Comparison of ENCODE assay signal across 14 mouse cellular contexts in genomic region chr17:30607909-30608495, GRCm38 (mm10). TPM values are rescaled to one million over a fixed set of nuclear protein-coding genes. Genes with fewer than 3 reads are reported as not detected.
A peak's percentile ranks its signal among the peaks of the same experiment; 100 is the strongest.
DNase-seq lines count a peak whose midpoint lies in the region; ATAC-seq and TF ChIP-seq lines count a peak whose summit lies in the region.
"Had no signal": no experiment of that assay in that cellular context is flagged by ENCODE, and none has a peak within 500 bp of the region (broad histone marks: within the 10 kb centered on the region; RNA-seq: fewer than 3 reads in every experiment).

No protein-coding gene starts in this region.

- no peaks in the 10 kb centered on the region for H3K9me3 ChIP-seq in hindbrain, embryonic 12.5 days (replicated peaks)
- H3K9me3 ChIP-seq in hindbrain, embryonic 14.5 days (ENCODE audit: control insufficient read depth, low read length): no peaks in the 10 kb centered on the region
- H3K9me3 ChIP-seq in midbrain, embryonic 11.5 days (ENCODE audit: control insufficient read depth, low read length): no peaks in the 10 kb centered on the region
- no peaks in the 10 kb centered on the region for H3K9me3 ChIP-seq in midbrain, embryonic 13.5 days
- H3K9me3 ChIP-seq in embryonic facial prominence, embryonic 12.5 days: no peaks in the 10 kb centered on the region
- H3K9me3 ChIP-seq in liver, postnatal 0 days (ENCODE audit: low read length): no peaks in the 10 kb centered on the region

- WGBS in hindbrain, embryonic 12.5 days: 58% methylated on average over 8 of the region's 8 CpGs
- WGBS in hindbrain, embryonic 14.5 days: 53% methylated on average over 8 of the region's 8 CpGs
- WGBS in midbrain, embryonic 11.5 days: 66% methylated on average over 8 of the region's 8 CpGs
- WGBS in midbrain, embryonic 13.5 days: 53% methylated on average over 8 of the region's 8 CpGs
- WGBS in embryonic facial prominence, embryonic 12.5 days: 50% methylated on average over 8 of the region's 8 CpGs
- 87% methylated on average over 8 of the region's 8 CpGs for WGBS in liver, postnatal 0 days (ENCODE audit: insufficient replicate concordance)

- H3K36me3 ChIP-seq in hindbrain, embryonic 12.5 days: peaks cover 4% of the 10 kb centered on the region; the same call in 1 of the 2 replicates
- H3K36me3 ChIP-seq in hindbrain, embryonic 14.5 days (replicated peaks; ENCODE audit: control insufficient read depth, insufficient read depth): peaks cover 2% of the 10 kb centered on the region; the same call in 1 of the 2 replicates
- peaks cover 3% of the 10 kb centered on the region; the same call in 1 of the 2 replicates for H3K36me3 ChIP-seq in midbrain, embryonic 11.5 days (ENCODE audit: control insufficient read depth, insufficient read depth, low read length)
- peaks cover 8% of the 10 kb centered on the region for H3K36me3 ChIP-seq in midbrain, embryonic 13.5 days
- peaks cover 4% of the 10 kb centered on the region for H3K36me3 ChIP-seq in embryonic facial prominence, embryonic 12.5 days
- H3K36me3 ChIP-seq in liver, postnatal 0 days (replicated peaks; ENCODE audit: insufficient read depth, low read length): peaks cover 14% of the 10 kb centered on the region

- H3K27me3 ChIP-seq in hindbrain, embryonic 12.5 days: no peaks in the 10 kb centered on the region
- H3K27me3 ChIP-seq in hindbrain, embryonic 14.5 days (ENCODE audit: control insufficient read depth, insufficient read depth, low read length): no peaks in the 10 kb centered on the region
- no peaks in the 10 kb centered on the region for H3K27me3 ChIP-seq in midbrain, embryonic 11.5 days (ENCODE audit: control insufficient read depth, insufficient read depth, low read length)
- no peaks in the 10 kb centered on the region for H3K27me3 ChIP-seq in midbrain, embryonic 13.5 days
- no peaks in the 10 kb centered on the region for H3K27me3 ChIP-seq in embryonic facial prominence, embryonic 12.5 days
- no peaks in the 10 kb centered on the region for H3K27me3 ChIP-seq in liver, postnatal 0 days (ENCODE audit: insufficient read depth, low read length)

- peaks cover 29% of the 10 kb centered on the region for H3K4me1 ChIP-seq in hindbrain, embryonic 12.5 days
- 0 out of 2 replicates have a peak, but pooled peaks cover 6% of the 10 kb centered on the region for H3K4me1 ChIP-seq in hindbrain, embryonic 14.5 days (replicated peaks; ENCODE audit: control insufficient read depth, insufficient read depth, low read length)
- H3K4me1 ChIP-seq in midbrain, embryonic 11.5 days (ENCODE audit: control insufficient read depth, insufficient read depth, low read length): peaks cover 19% of the 10 kb centered on the region; the same call in 1 of the 2 replicates
- H3K4me1 ChIP-seq in midbrain, embryonic 13.5 days (replicated peaks): peaks cover 25% of the 10 kb centered on the region
- peaks cover 26% of the 10 kb centered on the region for H3K4me1 ChIP-seq in embryonic facial prominence, embryonic 12.5 days
- peaks cover 41% of the 10 kb centered on the region for H3K4me1 ChIP-seq in liver, postnatal 0 days (ENCODE audit: insufficient read depth)

- H3K27ac ChIP-seq in hindbrain, embryonic 12.5 days: 0 out of 2 replicates have a peak overlapping the region, but pooled peaks have one; percentile 0
- H3K27ac ChIP-seq in hindbrain, embryonic 14.5 days: no peak overlapping the region
- H3K27ac ChIP-seq in midbrain, embryonic 11.5 days (ENCODE audit: low read depth, low read length): no peak overlapping the region
- H3K27ac ChIP-seq in midbrain, embryonic 13.5 days: no peak overlapping the region
- H3K27ac ChIP-seq in embryonic facial prominence, embryonic 12.5 days: 0 out of 2 replicates have a peak overlapping the region, but pooled peaks have one; percentile 23
- 0 out of 2 replicates have a peak overlapping the region, but pooled peaks have one; percentile 41 for H3K27ac ChIP-seq in liver, postnatal 0 days (ENCODE audit: low read depth)

- H3K4me3 ChIP-seq in hindbrain, embryonic 12.5 days: no peak overlapping the region
- H3K4me3 ChIP-seq in hindbrain, embryonic 14.5 days (replicated peaks; ENCODE audit: low read length): no peak overlapping the region
- no peak overlapping the region for H3K4me3 ChIP-seq in midbrain, embryonic 11.5 days (ENCODE audit: low read depth, low read length)
- no peak overlapping the region for H3K4me3 ChIP-seq in midbrain, embryonic 13.5 days (replicated peaks)
- no peak overlapping the region for H3K4me3 ChIP-seq in embryonic facial prominence, embryonic 12.5 days
- no peak overlapping the region for H3K4me3 ChIP-seq in liver, postnatal 0 days (ENCODE audit: low read depth, low read length)

- no peak overlapping the region for H3K4me2 ChIP-seq in hindbrain, embryonic 12.5 days (replicated peaks)
- H3K4me2 ChIP-seq in hindbrain, embryonic 14.5 days (replicated peaks): no peak overlapping the region
- H3K4me2 ChIP-seq in midbrain, embryonic 11.5 days: no peak overlapping the region
- H3K4me2 ChIP-seq in midbrain, embryonic 13.5 days (replicated peaks): no peak overlapping the region
- no peak overlapping the region for H3K4me2 ChIP-seq in embryonic facial prominence, embryonic 12.5 days (replicated peaks)
- no peak overlapping the region for H3K4me2 ChIP-seq in liver, postnatal 0 days (ENCODE audit: low read depth, low read length)

- no peak for DNase-seq in hindbrain, embryonic 14.5 days (ENCODE audit: low spot score)
- peak; percentile 78 for DNase-seq in midbrain, embryonic 11.5 days (ENCODE audit: low spot score, missing footprints)
- DNase-seq in liver, postnatal 0 days: no peak
- DNase-seq in cerebellum, adult 11-12 months: no peak
- DNase-seq in spleen, postnatal 4 days (ENCODE audit: low spot score in 2 of 2): no peak
- DNase-seq: cerebellum, postnatal 14 days; gastrocnemius, postnatal 14 days; lung, postnatal 36 days; right cerebral cortex, adult 18-20 months; thymus, postnatal 4 days had no signal

- H3K9ac ChIP-seq in hindbrain, embryonic 12.5 days: no peak overlapping the region
- no peak overlapping the region for H3K9ac ChIP-seq in hindbrain, embryonic 14.5 days
- no peak overlapping the region for H3K9ac ChIP-seq in midbrain, embryonic 11.5 days (ENCODE audit: low read length)
- no peak overlapping the region for H3K9ac ChIP-seq in midbrain, embryonic 13.5 days (replicated peaks)
- H3K9ac ChIP-seq in embryonic facial prominence, embryonic 12.5 days: no peak overlapping the region
- H3K9ac ChIP-seq in liver, postnatal 0 days (replicated peaks): no peak overlapping the region

- TF ChIP-seq EP300 in liver, postnatal 0 days (IDR thresholded peaks at IDR 0.05; ENCODE audit: low read depth): no peak

- no peak for TF ChIP-seq CTCF in liver, postnatal 0 days (IDR thresholded peaks at IDR 0.05; ENCODE audit: low read depth)

- no peak for ATAC-seq in hindbrain, embryonic 12.5 days (ENCODE audit: low FRiP score)
- no peak for ATAC-seq in hindbrain, embryonic 14.5 days (ENCODE audit: low FRiP score)
- no peak for ATAC-seq in midbrain, embryonic 11.5 days (ENCODE audit: low FRiP score)
- no peak for ATAC-seq in midbrain, embryonic 13.5 days
- ATAC-seq in embryonic facial prominence, embryonic 12.5 days (ENCODE audit: insufficient number of reproducible peaks, insufficient read depth, low FRiP score, low TSS enrichment): no peak
- no peak for ATAC-seq in liver, postnatal 0 days
- ATAC-seq: CD4-positive, CD25-positive, alpha-beta regulatory T cell, adult 4 months had no signal

RNA-seq across cellular contexts. Expression of gene Dnah8, which starts 16.2 kb away (rescaled TPM):
- 0.64 and 0.97 TPM in 2 replicates for polyA plus RNA-seq in hindbrain, embryonic 12.5 days (2016; fragmentation: Nextera tagmentation; extraction: Ambion mirVana)
- 2.6 and 3.1 TPM in 2 replicates for polyA plus RNA-seq in hindbrain, embryonic 14.5 days (2014; fragmentation: Nextera tagmentation; extraction: Ambion mirVana)
- polyA plus RNA-seq in midbrain, embryonic 11.5 days (2014; fragmentation: Nextera tagmentation; extraction: Ambion mirVana): 1.1 and 1.5 TPM in 2 replicates
- 1.6 and 2.2 TPM in 2 replicates for polyA plus RNA-seq in midbrain, embryonic 13.5 days (2015; fragmentation: Nextera tagmentation; extraction: Ambion mirVana)
- polyA plus RNA-seq in embryonic facial prominence, embryonic 12.5 days (2016; fragmentation: Nextera tagmentation; extraction: Ambion mirVana): 1.4 and 2.1 TPM in 2 replicates
- 0.63 and 0.64 TPM in 2 replicates for polyA plus RNA-seq in liver, postnatal 0 days (2015; fragmentation: Nextera tagmentation; extraction: Ambion mirVana)

RNA-seq across cellular contexts. Expression of gene Glo1, which starts 18.7 kb away (rescaled TPM):
- polyA plus RNA-seq in hindbrain, embryonic 12.5 days (2016; fragmentation: Nextera tagmentation; extraction: Ambion mirVana): 186 and 189 TPM in 2 replicates
- 185 and 194 TPM in 2 replicates for polyA plus RNA-seq in hindbrain, embryonic 14.5 days (2014; fragmentation: Nextera tagmentation; extraction: Ambion mirVana)
- 277 and 302 TPM in 2 replicates for polyA plus RNA-seq in midbrain, embryonic 11.5 days (2014; fragmentation: Nextera tagmentation; extraction: Ambion mirVana)
- 156 and 162 TPM in 2 replicates for polyA plus RNA-seq in midbrain, embryonic 13.5 days (2015; fragmentation: Nextera tagmentation; extraction: Ambion mirVana)
- 215 and 218 TPM in 2 replicates for polyA plus RNA-seq in embryonic facial prominence, embryonic 12.5 days (2016; fragmentation: Nextera tagmentation; extraction: Ambion mirVana)
- polyA plus RNA-seq in liver, postnatal 0 days (2015; fragmentation: Nextera tagmentation; extraction: Ambion mirVana): 219 and 220 TPM in 2 replicates

RNA-seq across cellular contexts. Expression of gene Btbd9, which starts 31.7 kb away (rescaled TPM):
- polyA plus RNA-seq in hindbrain, embryonic 12.5 days (2016; fragmentation: Nextera tagmentation; extraction: Ambion mirVana): 100 and 106 TPM in 2 replicates
- polyA plus RNA-seq in hindbrain, embryonic 14.5 days (2014; fragmentation: Nextera tagmentation; extraction: Ambion mirVana): 117 and 126 TPM in 2 replicates
- polyA plus RNA-seq in midbrain, embryonic 11.5 days (2014; fragmentation: Nextera tagmentation; extraction: Ambion mirVana): 57.5 and 59.7 TPM in 2 replicates
- polyA plus RNA-seq in midbrain, embryonic 13.5 days (2015; fragmentation: Nextera tagmentation; extraction: Ambion mirVana): 137 and 160 TPM in 2 replicates
- 71.6 and 78.9 TPM in 2 replicates for polyA plus RNA-seq in embryonic facial prominence, embryonic 12.5 days (2016; fragmentation: Nextera tagmentation; extraction: Ambion mirVana)
- 16.5 and 17.2 TPM in 2 replicates for polyA plus RNA-seq in liver, postnatal 0 days (2015; fragmentation: Nextera tagmentation; extraction: Ambion mirVana)

Comparison
In these comparisons a context has a peak if more than half of its experiments do, and no peak if none do; other contexts are left out.
1. H3K27ac ChIP-seq: peak in hindbrain, embryonic 12.5 days (single experiment), embryonic facial prominence, embryonic 12.5 days (single experiment) and liver, postnatal 0 days (single experiment); none in hindbrain, embryonic 14.5 days (single experiment), midbrain, embryonic 11.5 days (single experiment) and midbrain, embryonic 13.5 days (single experiment).